In the genomic region with DNA sequence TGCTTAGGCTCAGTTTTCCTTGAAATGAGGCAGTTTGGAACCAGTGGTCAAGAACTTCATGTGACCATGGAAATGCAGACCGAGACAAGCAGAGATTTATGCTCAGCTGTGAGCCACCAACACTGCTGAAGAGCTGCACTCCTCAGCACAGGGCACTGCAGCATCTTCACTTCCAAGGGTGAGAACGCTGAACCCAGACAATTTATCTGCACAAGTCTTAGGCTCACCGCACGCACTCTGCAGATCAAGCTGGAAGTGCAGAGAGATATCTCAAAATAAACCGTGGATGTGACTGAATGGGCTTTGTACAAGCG, we compare ENCODE assay signal across 12 mouse cellular contexts.
DNase-seq lines count a peak whose midpoint lies in the region; ATAC-seq and TF ChIP-seq lines count a peak whose summit lies in the region.
"Had no signal": no experiment of that assay in that cellular context is flagged by ENCODE, and none has a peak within 500 bp of the region (broad histone marks: within the 10 kb centered on the region; RNA-seq: fewer than 3 reads in every experiment).

No protein-coding gene starts in this region.

- H3K36me3 ChIP-seq in heart, embryonic 10.5 days, result no peaks in the 10 kb centered on the region
- no peaks in the 10 kb centered on the region for H3K36me3 ChIP-seq in kidney, adult 2 months (ENCODE audit: control insufficient read depth, insufficient read depth, low read length)
- H3K36me3 ChIP-seq in midbrain, embryonic 13.5 days, result no peaks in the 10 kb centered on the region
- no peaks in the 10 kb centered on the region for H3K36me3 ChIP-seq in midbrain, embryonic 11.5 days (ENCODE audit: control insufficient read depth, insufficient read depth, low read length)
- no peaks in the 10 kb centered on the region for H3K36me3 ChIP-seq in stomach, embryonic 16.5 days (ENCODE audit: control insufficient read depth, insufficient read depth, low read length)
- H3K36me3 ChIP-seq: neural tube, embryonic 15.5 days had no signal

- H3K4me3 ChIP-seq in heart, embryonic 10.5 days, result no peak overlapping the region
- no peak overlapping the region for H3K4me3 ChIP-seq in kidney, adult 2 months (ENCODE audit: insufficient read depth, low read depth, low read length)
- no peak overlapping the region for H3K4me3 ChIP-seq in midbrain, embryonic 13.5 days (replicated peaks)
- no peak overlapping the region for H3K4me3 ChIP-seq in midbrain, embryonic 11.5 days (ENCODE audit: low read depth, low read length)
- H3K4me3 ChIP-seq in stomach, embryonic 16.5 days (replicated peaks; ENCODE audit: low read length), result 0 out of 2 replicates have a peak overlapping the region, but pooled peaks have one; percentile 1
- H3K4me3 ChIP-seq: neural tube, embryonic 15.5 days had no signal

- ATAC-seq in midbrain, embryonic 13.5 days, result no peak
- no peak for ATAC-seq in midbrain, embryonic 11.5 days (ENCODE audit: low FRiP score)
- ATAC-seq in stomach, embryonic 16.5 days (ENCODE audit: insufficient read depth, low FRiP score), result no peak
- ATAC-seq in inflammation-experienced regulatory T-cells, adult 6 months, result no peak
- ATAC-seq: midbrain, embryonic 16.5 days had no signal

- TF ChIP-seq POLR2A in kidney, adult 2 months (IDR thresholded peaks at IDR 0.05; ENCODE audit: low read depth, low read length), result no peak

- intact Hi-C loops in heart, postnatal 36 days (cut with DNase I), result no loop called here

- H3K9me3 ChIP-seq in heart, embryonic 10.5 days, result no peaks in the 10 kb centered on the region
- H3K9me3 ChIP-seq in midbrain, embryonic 13.5 days, result no peaks in the 10 kb centered on the region
- no peaks in the 10 kb centered on the region for H3K9me3 ChIP-seq in midbrain, embryonic 11.5 days (ENCODE audit: control insufficient read depth, low read length)
- H3K9me3 ChIP-seq in stomach, embryonic 16.5 days (replicated peaks; ENCODE audit: control insufficient read depth, low read length), result peaks cover 2% of the 10 kb centered on the region; the same call in 1 of the 2 replicates
- H3K9me3 ChIP-seq: neural tube, embryonic 15.5 days had no signal

- no peak overlapping the region for H3K4me2 ChIP-seq in midbrain, embryonic 13.5 days (replicated peaks)
- no peak overlapping the region for H3K4me2 ChIP-seq in midbrain, embryonic 11.5 days
- peak overlapping the region; percentile 17 for H3K4me2 ChIP-seq in stomach, embryonic 16.5 days (ENCODE audit: low read depth, low read length)
- H3K4me2 ChIP-seq: hindbrain, embryonic 14.5 days; neural tube, embryonic 15.5 days had no signal

- DNase-seq in heart, embryonic 10.5 days (ENCODE audit: low spot score), result peak; percentile 56
- no peak for DNase-seq in heart, postnatal 36 days
- DNase-seq in kidney, adult 2 months, result peak; percentile 55
- no peak for DNase-seq in kidney, adult 8-10 months
- DNase-seq in midbrain, embryonic 11.5 days (ENCODE audit: low spot score, missing footprints), result no peak
- DNase-seq: right cerebral cortex, adult 18-20 months had no signal

- no peak for TF ChIP-seq CTCF in kidney, adult 2 months (conservative IDR thresholded peaks at IDR 0.05; ENCODE audit: insufficient read depth, insufficient read length, low read depth, low read length)

- H3K27ac ChIP-seq in heart, embryonic 10.5 days, result peak overlapping the region; percentile 59; the same call in 1 of the 2 replicates
- peak overlapping the region; percentile 52 for H3K27ac ChIP-seq in kidney, adult 2 months (ENCODE audit: insufficient read depth, low read depth, low read length)
- H3K27ac ChIP-seq in midbrain, embryonic 13.5 days, result peak overlapping the region; percentile 9; the same call in 1 of the 2 replicates
- H3K27ac ChIP-seq in midbrain, embryonic 11.5 days (ENCODE audit: low read depth, low read length), result no peak overlapping the region
- peak overlapping the region; percentile 33; the same call in 1 of the 2 replicates for H3K27ac ChIP-seq in stomach, embryonic 16.5 days (ENCODE audit: low read length)
- H3K27ac ChIP-seq: hindbrain, embryonic 14.5 days; neural tube, embryonic 15.5 days had no signal

- peaks cover 38% of the 10 kb centered on the region for H3K4me1 ChIP-seq in heart, embryonic 10.5 days
- H3K4me1 ChIP-seq in kidney, adult 2 months (ENCODE audit: control insufficient read depth, insufficient read depth, low read length), result peaks cover 35% of the 10 kb centered on the region
- H3K4me1 ChIP-seq in midbrain, embryonic 13.5 days (replicated peaks), result peaks cover 22% of the 10 kb centered on the region
- peaks cover 9% of the 10 kb centered on the region; the same call in 1 of the 2 replicates for H3K4me1 ChIP-seq in midbrain, embryonic 11.5 days (ENCODE audit: control insufficient read depth, insufficient read depth, low read length)
- H3K4me1 ChIP-seq in stomach, embryonic 16.5 days (ENCODE audit: control insufficient read depth, insufficient read depth, low read length), result peaks cover 13% of the 10 kb centered on the region

- H3K9ac ChIP-seq in midbrain, embryonic 13.5 days (replicated peaks), result no peak overlapping the region
- no peak overlapping the region for H3K9ac ChIP-seq in midbrain, embryonic 11.5 days (ENCODE audit: low read length)
- no peak overlapping the region for H3K9ac ChIP-seq in stomach, embryonic 16.5 days (ENCODE audit: low read length)
- H3K9ac ChIP-seq: hindbrain, embryonic 14.5 days; neural tube, embryonic 15.5 days had no signal

- 38% methylated on average over 6 of the region's 6 CpGs for WGBS in heart, embryonic 10.5 days
- WGBS in kidney, adult 2 months, result 29% methylated on average over 6 of the region's 6 CpGs
- WGBS in midbrain, embryonic 13.5 days, result 63% methylated on average over 6 of the region's 6 CpGs
- 77% methylated on average over 6 of the region's 6 CpGs for WGBS in midbrain, embryonic 11.5 days
- WGBS in stomach, embryonic 16.5 days, result 28% methylated on average over 6 of the region's 6 CpGs

- no peaks in the 10 kb centered on the region for H3K27me3 ChIP-seq in heart, embryonic 10.5 days (ENCODE audit: insufficient read depth, poor library complexity, severe bottlenecking)
- no peaks in the 10 kb centered on the region for H3K27me3 ChIP-seq in kidney, adult 2 months (replicated peaks; ENCODE audit: control insufficient read depth, insufficient read depth, low read length)
- no peaks in the 10 kb centered on the region for H3K27me3 ChIP-seq in midbrain, embryonic 13.5 days
- H3K27me3 ChIP-seq in midbrain, embryonic 11.5 days (ENCODE audit: control insufficient read depth, insufficient read depth, low read length), result no peaks in the 10 kb centered on the region
- H3K27me3 ChIP-seq in stomach, embryonic 16.5 days (ENCODE audit: control insufficient read depth, insufficient read depth, low read length), result no peaks in the 10 kb centered on the region
- H3K27me3 ChIP-seq: neural tube, embryonic 15.5 days had no signal

Comparison
In these comparisons a context has a peak if more than half of its experiments do, and no peak if none do; other contexts are left out.
1. DNase-seq: peak in heart, embryonic 10.5 days (single experiment) and kidney, adult 2 months (single experiment); none in heart, postnatal 36 days (0 of 2), kidney, adult 8-10 months (0 of 2) and midbrain, embryonic 11.5 days (single experiment).